In genomic region chr4:86575283-86575983, GRCm38 (mm10) we compare ENCODE assay signal across 8 mouse cellular contexts. TPM values are rescaled to one million over a fixed set of nuclear protein-coding genes. Genes with fewer than 3 reads are reported as not detected.
A peak's percentile ranks its signal among the peaks of the same experiment; 100 is the strongest.
DNase-seq lines count a peak whose midpoint lies in the region; ATAC-seq lines count a peak whose summit lies in the region.

TSS of gene Rraga (plus strand) at chr4:86575668.

- peak; percentile 95 for ATAC-seq in inflammation-experienced regulatory T-cells, adult 6 months
- peak; percentile 92 for ATAC-seq in megakaryocyte-erythroid progenitor cell, adult 5-6 weeks (replicated peaks; ENCODE audit: low FRiP score, low TSS enrichment, poor library complexity, severe bottlenecking)

- DNase-seq in adrenal gland, adult (ENCODE audit: inconsistent age in 2 of 2, low spot score in 1 of 2) = peak; percentile 96 to 99
- peak; percentile 97 for DNase-seq in embryo, embryonic 10.5 days (ENCODE audit: low spot score)
- DNase-seq in gastrocnemius, postnatal 14 days = peak; percentile 96
- peak; percentile 95 to 98 for DNase-seq in left cerebral cortex, postnatal 10 days (ENCODE audit: extremely low spot score in 1 of 2, low spot score in 2 of 2)
- DNase-seq in right cerebral cortex, postnatal 25 days = peak; percentile 96
- peak; percentile 94 to 98 for DNase-seq in urinary bladder, postnatal 4 days (ENCODE audit: low spot score in 2 of 2)

- intact Hi-C loops in gastrocnemius, postnatal 14 days (cut with DNase I; ENCODE audit: low total_unique reads) = no loop called here
- intact Hi-C loops in left cerebral cortex, postnatal 10 days (cut with DNase I) = loop anchor here (5.0 kb wide), 2 partner anchors 37 to 122 kb away; partner anchors contain the start of gene Haus6

RNA-seq across cellular contexts. Expression of gene Rraga, which starts in this region (rescaled TPM):
- 10 to 100 TPM; 51.6 to 58.1 TPM for total RNA-seq in gastrocnemius, postnatal 14 days (2021)
- 10 to 100 TPM; 25.1 to 61.8 (median 27.9) TPM for polyA plus RNA-seq in inflammation-experienced regulatory T-cells, adult 6 months (2017; shearing (Covaris generic))
- 100 to 1,000 TPM; 152 to 158 TPM for total RNA-seq in left cerebral cortex, postnatal 10 days (2021)
- 26.8 and 36.0 TPM in 2 replicates for total RNA-seq in megakaryocyte-erythroid progenitor cell, adult 5-6 weeks (2014; fragmentation: Nextera tagmentation)
- 6.0 and 11.4 TPM in 2 replicates for total RNA-seq in megakaryocyte-erythroid progenitor cell, adult 5-6 weeks (2017)

Comparison
In these comparisons a context has a peak if more than half of its experiments do, and no peak if none do; other contexts are left out.
1. Peak in every context shown above with its lines: DNase-seq and ATAC-seq.